ENCODE assay signal across 1 mouse cellular context in genomic region chr8:60951757-60952156, GRCm38 (mm10).
A peak's percentile ranks its signal among the peaks of the same experiment; 100 is the strongest.
TF ChIP-seq lines count a peak whose summit lies in the region.

No protein-coding gene starts in this region.

TF ChIP-seq in MEL, 35 proteins besides CTCF, POLR2A, EP300 and RAD21 (continued from another document):
- TF ChIP-seq NELFE (IDR thresholded peaks at IDR 0.05; ENCODE audit: low read depth, low read length) = no peak
- TF ChIP-seq HCFC1 (IDR thresholded peaks at IDR 0.05; ENCODE audit: low read depth, low read length) = no peak
- peak; percentile 55; the same call in 1 of the 2 replicates for TF ChIP-seq USF1 (IDR thresholded peaks at IDR 0.05; ENCODE audit: low read depth, low read length)
- TF ChIP-seq GABPA (IDR thresholded peaks at IDR 0.05; ENCODE audit: low read depth, low read length) = no peak
- TF ChIP-seq JUND (IDR thresholded peaks at IDR 0.05; ENCODE audit: low read depth, low read length) = no peak
- no peak for TF ChIP-seq TBP (IDR thresholded peaks at IDR 0.05; ENCODE audit: low read depth, low read length)
- no peak for TF ChIP-seq ZC3H11A (IDR thresholded peaks at IDR 0.05; ENCODE audit: low read depth, low read length)
- no peak for TF ChIP-seq ETS1 (IDR thresholded peaks at IDR 0.05; ENCODE audit: low read depth, low read length)
